Mouse (Mus musculus) lung, postnatal 10 days (tissue): ENCODE measurements around the gene Ang2.
"Not testable (repeated sequence)": the region's sequence is repeated elsewhere in the genome, so short reads cannot be mapped to it uniquely, and the experiment has no call there.

Source experiments
- DNase-seq: peaks from one replicate; pipeline ENCODE4 v3.0.0; 2021

Gene Ang2

DNA sequence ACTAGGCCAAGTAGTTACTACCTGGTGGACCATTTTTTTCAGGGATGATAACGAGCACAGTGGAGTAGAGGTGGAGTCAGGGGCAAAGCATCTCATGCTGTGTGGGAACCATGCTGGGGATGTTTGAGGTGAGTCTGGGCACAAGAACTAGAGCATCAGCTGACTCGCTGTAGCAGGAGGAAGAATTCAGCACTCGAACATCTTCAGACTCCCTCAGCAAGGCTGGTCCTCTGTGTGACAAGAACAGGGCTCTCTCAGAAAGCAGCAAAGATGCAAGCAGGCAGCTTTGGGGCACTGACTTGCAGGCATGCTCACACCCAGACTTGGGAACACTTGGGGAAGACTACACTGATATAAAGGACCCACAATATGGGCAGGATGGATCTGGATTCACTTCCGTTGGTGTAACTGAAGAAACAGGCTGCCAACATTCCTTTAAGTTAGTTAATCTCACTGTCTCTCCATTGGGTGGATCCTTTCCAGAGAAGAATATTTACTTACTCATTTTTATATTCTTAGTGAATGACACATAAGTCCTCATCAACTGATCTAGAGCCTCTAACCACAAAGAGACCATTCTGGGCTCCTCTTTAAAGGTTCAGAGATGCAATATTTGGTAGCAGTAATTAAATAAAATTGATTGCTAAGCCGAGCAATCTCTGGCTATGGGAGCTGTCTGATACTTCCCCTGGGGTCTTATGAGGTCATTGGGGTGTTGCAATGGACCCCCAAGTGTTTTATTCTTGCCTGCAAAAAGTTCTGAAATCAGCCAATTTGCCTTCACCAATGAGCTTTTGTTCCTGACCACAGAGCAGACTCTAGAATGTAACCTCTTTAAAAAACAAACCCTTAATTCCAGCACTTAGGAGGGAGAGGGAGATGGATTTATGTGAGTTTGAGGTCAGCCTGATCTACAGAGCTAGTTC lies at the start of gene Ang2:
TSS of gene Ang2 (minus strand) at position 51 of the 926 bp plus-strand sequence.
- DNase-seq: no peak

DNA sequence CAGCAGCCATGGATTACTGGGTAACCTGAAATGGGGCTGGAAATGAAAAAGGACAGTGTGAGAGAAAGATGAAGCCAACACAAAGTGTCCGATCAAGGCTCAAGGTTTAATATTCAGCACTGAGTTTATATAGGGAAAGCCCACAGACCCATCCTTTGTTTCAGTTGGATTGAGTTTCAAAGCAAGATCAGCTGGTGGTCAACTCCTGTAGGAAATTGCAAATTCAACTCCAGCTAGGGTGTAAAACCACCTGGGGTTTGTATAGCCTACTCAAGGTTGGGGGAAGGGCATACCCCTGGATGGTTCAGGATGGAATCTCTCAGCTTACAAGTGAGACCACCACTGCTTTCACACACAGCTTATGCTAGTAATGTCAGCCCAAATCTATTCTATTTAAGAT lies 48.8 kb upstream of the Ang2 start:
- DNase-seq: no peak

DNA sequence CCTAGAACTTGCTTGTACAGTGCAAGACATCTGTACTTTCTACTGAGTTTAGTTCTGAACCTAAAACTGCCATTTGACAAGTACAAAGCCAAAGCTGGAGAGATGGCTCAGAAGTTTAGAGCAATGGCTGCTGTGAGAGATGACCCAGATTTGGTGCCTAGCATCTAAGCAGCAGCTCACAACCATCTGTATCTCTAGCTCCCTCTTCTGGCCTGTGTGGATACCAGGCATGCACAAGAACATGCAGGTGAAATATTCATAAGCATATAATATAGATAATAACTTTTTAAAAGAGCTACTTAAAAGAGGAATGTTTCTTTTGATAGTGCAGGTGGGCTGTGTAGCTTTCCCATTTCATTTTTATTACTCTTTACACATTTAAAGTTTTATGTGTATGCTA lies 42.0 kb upstream of the Ang2 start:
- DNase-seq: peak; percentile 46

DNA sequence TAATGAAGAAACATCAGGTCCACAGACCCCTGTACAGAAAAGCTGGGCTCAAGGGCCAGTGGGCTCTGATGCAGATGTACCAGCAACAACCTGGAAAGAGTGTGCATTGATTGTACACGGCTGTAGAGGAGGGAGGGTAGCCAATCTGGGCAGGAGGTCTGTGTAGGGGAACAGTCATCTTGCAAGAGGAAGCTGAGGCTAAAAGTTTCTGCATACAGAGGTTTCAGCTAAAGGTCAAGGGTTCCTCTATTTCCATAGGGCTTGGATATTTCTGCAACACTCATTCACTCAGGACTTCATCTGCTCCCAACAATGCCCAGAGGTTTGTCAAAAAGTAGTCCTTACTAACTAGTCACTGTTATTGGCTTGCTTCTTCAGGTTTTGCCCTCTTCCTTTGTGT lies 38.5 kb upstream of the Ang2 start:
- DNase-seq: not testable (repeated sequence)

DNA sequence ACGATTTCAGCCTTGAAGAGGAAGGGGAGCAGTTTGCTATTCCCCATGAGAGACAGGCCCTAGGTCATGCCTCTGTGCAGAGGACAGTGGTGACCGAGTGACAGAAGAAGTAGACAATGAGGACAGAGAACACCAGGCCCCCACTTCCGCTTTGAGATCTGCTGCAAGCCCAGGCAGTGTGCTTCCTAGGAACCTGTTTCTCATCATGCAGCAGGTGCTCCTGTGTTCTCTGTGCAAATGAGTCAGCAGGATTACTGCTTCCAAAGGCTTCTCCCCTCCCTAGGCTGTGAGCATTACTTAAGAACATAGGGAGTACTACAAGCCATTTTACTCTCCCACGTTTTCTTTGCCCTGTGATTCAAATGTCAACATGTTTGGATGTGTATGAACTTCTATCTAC lies 30.7 kb upstream of the Ang2 start:
- not testable (repeated sequence) for DNase-seq

DNA sequence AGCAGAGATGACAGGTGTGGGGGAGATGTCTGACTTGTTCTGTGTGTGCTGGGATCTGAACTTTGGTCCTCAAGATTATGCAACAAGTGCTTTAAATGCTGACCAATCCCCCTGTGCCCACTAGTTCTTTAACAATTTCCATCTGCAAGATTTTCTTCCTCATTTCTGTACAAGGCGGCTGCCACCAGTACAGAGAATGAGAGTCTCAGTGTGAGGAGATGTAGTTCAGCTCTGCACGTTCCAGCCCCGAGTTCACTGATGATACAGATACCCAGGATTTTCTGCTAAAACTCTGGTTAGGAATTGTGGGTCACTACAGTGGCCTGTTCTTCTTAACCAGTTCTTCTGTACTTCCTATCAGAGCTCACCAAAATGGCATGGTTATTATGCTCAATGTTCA lies 21.1 kb upstream of the Ang2 start:
- not testable (repeated sequence) for DNase-seq

DNA sequence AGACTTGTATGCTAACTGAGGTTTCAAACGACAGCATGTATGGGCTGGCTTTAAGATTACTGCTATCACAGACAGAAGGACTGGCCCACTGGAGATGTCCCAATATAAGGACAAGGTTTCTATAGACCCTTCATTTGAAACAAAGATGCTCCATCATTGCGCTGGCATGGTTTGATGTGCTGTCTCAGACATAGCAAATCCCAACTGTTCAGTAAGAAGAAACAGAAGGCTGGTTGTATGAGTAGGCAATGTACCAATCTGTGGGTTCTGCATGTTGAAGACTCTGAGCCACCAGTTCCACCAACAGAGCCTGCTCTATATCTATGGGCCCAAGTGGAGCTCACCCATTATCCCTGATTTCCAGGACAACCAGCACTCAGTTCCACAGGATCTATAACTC lies 4.2 kb upstream of the Ang2 start, which contains the start of gene Ear14:
TSS of gene Ear14 (plus strand) at position 277 of the 400 bp plus-strand sequence.
- no peak for DNase-seq

DNA sequence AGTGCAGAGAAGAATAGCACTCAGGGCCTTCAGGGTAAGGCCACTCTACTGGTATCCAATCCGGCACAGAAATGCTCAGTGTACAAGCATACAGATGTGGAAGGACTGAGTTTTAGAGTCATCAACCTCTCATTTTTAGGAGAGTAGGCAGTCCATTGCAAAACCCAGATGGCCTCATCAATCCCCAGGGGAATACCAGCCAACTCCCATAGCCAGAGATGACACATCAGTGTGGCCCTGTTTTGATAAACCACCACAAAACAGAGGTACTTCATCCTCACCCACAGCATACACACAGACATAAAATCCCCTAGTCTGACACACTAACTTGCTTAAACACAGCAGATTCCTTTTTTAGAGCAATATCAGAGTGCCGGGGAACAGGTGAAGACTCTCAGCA lies 1.5 kb upstream of the Ang2 start:
- no peak for DNase-seq

DNA sequence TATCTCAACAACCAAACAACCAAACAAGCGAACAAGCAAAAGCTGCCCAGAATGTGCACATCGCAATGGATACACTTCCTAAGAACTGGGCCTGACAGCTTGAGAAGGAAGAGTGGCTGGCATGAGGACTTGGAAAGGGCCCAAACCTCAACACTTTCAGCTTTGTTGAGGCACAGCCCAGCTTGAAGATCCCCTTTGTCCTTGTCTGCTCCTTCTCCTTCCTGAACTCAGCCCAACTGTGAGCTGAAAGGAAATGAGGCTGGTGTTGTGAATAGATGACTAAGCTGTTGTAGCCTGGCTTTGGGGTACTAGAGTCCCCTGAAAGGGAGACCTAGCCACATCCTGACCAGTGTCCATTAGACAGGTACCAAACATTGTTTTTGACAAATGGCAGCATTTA lies 1.1 kb upstream of the Ang2 start:
- DNase-seq: no peak

DNA sequence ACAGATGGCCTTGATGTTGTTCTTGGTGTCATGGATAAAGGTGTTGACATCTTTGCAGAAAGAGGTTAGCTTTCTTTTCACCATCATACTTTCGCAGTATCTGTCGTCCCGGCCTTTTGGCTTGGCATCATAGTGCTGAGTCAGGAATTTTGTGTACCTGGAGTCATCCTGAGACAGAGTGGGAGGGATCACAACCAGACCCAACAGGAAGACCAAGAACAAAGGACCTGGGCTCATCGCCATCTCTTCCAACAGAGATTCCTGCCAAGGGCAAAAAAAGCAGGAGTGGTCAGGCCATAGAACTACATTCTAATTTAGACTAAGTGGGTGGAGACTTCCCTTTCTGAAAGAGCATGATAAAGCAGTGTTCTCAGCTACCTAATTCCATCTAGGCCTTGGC lies 3.3 kb downstream of the Ang2 start:
- peak; percentile 64 for DNase-seq

DNA sequence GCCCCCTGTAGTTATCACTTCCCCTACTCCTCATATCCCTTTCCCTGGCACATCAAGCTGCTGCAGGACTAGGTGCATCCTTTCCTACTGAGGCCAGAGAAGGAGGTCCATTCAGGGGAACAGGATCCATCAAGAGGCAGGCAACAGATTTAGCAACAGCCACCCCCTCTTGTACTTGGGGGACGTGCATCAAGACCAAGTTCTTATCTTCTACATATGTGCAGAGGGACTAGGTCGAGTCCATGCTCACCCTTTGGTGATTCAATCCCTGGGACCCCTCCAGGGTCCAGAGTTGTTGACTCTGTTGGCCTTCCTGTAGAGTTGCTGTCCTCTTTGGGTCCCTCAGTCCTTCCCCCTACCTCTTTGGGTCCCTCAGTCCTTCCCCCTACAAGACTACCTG lies 17.9 kb downstream of the Ang2 start:
- DNase-seq: not testable (repeated sequence)

DNA sequence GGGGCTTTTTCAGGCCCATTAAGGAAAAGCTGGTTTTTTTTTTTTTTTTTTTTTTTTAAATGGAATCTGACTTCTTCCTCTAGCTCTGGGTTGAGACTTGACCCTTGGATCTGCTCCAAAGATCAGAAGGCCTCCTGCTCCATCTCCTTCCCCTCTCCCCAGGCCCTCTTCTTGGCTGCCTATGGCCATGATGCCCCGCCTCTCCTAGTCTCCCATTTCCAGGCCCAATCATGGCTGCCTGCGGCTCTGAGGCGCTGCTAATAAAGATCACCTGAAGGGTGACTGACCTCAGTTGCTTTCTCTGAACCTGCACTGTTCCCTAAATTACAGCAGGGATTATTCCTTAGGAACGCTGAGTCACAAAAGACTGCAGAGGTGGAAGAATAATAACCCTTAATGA lies 25.1 kb downstream of the Ang2 start:
- no peak for DNase-seq

DNA sequence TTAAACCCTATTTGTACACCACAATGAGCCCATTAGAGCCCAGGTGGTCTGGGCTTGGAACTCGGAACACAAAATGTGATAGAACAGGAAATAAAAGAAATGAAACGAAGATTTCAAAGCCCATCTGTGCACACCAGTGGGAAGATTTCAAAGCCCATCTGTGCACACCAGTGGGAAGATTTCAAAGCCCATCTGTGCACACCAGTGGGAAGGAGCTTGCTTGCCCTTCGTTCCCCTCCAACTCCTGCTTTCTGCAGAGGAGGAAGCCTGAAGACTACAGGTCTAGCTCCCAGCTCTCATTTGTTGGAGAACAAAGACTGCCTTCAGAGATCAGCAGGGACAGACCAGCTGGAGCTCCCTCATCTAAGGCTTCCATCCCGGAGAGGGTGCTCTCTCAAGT lies 26.0 kb downstream of the Ang2 start:
- not testable (repeated sequence) for DNase-seq

DNA sequence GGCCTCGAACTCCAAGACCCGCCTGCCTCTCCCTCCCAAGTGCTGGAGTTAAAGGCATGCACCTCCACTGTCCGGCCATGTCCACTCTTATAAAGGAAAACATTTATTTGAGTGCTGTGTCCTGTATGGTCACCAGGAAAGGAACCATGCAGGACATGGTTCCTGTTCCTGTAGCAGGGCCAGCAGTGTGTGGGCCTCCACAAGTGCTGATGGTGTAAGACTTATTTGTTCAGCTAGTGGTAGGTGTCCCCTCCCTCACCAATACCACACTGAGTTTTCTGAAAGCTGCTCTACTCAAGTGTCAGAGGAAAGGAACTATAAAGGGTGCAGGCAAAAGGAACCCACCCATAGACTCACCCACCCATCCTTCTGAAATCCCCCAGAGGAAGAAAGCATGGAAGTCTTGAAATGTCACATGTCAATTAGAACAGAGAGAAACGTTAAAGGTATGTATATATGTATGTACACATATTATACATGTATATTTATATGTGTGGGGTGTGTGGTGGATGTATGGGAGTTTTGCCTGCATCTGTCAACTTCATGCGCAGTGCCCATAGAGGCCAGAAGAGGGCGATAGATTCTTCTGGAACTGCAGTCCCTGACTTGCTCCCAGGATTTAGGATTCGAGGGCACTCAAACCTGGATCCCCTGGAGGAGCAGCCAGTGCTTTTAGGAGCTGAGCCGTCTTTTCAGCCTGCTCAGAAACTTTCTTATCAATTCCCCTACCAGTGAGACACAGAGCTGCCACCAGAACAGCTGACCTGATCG lies 26.7 kb downstream of the Ang2 start:
- DNase-seq: peak; percentile 36

DNA sequence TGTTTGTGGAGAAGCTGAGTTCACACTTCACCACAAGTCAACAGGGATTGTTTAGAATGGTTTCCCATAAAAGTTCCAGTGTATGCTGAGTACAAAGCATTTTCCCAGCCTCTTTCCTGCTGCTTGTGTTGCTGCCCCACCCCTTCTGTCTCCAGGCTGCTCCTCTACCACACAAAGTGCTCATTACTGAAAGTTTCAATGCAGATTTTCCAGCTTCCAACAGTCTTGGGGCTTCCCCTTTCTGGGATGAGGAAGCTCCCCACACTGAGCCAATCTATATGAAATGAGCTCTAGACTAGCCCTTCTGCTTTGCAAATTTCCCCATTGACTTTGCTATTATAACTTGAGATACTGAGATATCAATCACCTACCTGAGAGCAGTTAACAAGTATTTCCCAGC lies 32.9 kb downstream of the Ang2 start:
- DNase-seq: no peak

DNA sequence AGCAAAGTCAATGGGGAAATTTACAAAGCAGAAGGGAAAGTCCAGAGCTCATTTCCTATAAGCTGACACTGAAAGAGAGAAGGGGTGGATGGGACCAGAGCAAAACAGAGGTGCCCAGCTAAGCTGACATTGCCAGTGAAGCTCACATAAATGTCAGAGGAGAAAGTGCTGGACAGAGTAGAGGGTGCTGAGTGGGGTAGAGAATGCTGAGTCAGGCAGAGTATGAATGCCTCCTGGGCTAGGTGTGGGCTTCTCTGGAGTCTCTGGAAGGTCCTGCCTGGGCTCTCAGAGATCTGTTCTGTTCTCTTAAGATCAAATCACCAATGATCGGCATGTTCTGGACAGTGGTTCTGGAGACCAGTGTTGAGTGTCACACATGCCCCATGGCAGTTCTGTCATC lies 33.5 kb downstream of the Ang2 start:
- no peak for DNase-seq

DNA sequence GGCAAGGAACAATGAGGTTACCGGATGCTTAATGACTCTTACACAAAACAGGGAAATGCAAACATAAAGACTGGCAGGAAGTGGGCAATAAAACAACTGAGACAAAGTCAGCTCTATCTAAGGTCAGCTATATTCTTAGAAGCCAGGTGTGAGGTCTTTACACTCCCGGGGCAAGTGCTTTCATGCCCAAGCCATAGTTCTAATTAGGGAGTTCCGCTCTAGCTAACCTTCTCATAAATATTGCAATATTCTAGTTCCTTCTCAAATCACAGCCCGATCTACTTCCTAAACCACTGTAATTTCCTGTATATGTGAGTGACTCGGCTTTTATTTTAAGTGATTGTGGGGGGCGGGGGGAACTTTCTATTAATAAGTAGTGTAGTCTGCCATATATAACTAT lies 35.6 kb downstream of the Ang2 start:
- DNase-seq: not testable (repeated sequence)

DNA sequence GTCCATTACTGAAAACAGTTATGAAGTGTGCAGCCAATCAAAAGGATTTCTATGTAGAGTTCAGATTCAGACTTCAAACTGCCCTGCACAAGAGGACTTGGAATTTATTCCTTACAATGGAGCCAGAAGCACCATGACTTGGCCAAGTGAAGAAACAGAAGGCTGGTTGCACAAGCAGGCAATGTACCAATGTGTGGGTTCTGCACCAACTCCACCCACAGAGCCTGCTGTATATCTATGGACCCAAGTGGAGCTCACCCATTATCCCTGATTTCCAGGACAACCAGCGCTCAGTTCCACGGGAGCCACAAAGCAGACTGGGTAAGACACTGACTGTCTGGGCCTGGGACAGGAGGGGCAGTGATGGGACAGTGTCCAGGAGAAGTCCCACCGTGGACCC lies 37.0 kb downstream of the Ang2 start, which contains the start of gene Rnase2b:
TSS of gene Rnase2b (plus strand) at position 285 of the 400 bp plus-strand sequence.
- not testable (repeated sequence) for DNase-seq

DNA sequence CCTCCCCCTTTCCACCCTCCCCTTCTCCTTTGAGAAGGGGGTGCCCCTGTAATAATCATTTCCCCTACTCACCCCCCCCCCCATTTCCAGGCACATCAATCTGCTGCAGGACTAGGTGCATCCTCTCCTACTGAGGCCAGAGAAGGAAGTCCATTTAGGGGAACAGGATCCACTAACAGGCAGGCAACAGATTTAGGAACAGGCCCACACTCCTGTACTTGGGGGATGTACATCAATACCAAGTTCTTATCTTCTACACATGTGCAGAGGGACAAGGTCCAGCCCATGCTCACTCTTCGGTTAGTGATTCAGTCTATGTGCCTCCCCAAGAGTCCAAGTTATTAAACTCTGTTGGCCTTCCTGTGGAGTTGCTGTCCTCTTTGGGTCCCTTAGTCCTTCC lies 41.9 kb downstream of the Ang2 start:
- no peak for DNase-seq

DNA sequence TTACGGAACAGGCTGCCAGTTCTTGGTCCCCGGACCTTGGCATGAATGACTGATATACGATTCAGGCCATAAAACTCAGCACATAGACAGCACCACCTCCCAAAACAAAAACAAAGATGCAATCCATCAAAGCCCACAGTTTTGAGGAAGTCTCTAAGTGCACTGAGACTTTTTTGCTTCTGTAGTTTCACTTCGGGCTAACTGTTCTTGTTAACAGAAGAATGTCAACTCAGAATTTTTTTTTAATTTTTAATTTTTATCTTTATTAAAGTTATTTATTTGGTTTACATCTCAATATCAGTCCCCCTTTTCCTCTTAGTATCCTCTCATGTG lies 42.2 kb downstream of the Ang2 start:
- no peak for DNase-seq

DNA sequence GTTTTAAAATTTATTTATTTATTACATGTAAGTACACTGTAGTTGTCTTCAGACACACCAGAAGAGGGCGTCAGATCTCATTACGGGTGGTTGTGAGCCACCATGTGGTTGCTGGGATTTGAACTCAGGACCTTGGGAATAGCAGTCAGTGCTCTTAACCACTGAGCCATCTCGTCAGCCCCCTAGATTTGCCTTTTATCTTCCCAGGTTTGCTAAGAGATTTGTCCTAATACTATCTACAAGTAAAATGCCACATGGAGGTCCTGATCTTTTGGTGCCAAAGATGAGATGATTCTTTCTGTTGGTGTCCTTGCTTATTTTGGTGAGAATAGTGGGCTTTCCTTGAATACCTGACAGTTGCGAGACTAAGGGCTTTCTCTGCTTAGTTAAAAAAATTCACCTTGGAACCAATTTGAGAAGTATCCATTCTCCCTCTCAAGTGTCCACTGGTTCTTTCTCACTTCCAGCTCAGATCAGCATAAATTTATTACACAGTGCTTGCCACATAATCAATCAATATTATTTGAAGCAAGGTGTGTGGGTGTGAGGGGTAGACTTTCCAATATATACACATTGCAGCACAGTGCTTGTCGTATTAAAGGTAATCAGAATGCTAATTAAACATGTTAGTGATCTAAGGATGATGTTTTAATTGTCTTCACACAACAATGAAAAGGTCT lies 42.8 kb downstream of the Ang2 start:
- DNase-seq: no peak

DNA sequence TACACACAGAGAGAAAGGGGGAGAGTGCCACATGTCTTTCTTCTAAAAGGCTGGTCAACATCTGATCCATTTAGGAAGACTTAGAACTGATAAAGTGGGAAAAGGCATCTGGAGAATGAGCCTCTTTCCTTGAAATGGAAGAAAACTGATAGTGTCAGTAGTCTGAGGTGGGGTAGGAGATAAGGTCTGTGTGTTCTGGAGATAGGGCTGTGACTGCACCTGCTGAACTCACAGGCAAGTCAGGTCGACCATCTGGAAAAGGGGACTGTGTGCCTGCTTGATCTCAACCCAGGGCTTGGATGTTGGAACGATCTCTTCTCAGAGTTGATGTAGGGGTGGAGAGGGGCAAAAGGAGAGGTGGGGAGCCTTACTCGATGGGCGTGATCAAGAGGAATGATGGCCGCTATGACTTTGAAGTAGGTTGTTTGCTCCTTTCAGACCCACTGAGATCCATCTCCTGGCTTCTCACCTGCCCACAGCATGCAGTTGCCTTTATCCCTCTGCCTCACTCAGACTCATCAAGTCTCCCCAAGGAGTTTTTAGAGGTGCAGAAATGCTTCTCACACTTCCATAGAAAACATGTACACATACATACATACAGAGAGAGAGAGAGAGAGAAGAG lies 46.6 kb downstream of the Ang2 start:
- no peak for DNase-seq
